Mouse (Mus musculus): ENCODE measurements around the gene Abl1.
A peak's percentile ranks its signal among the peaks of the same experiment; 100 is the strongest.

- TF ChIP-seq CTCF (IDR thresholded peaks at IDR 0.05; ENCODE audit: low read depth) (peak; percentile 32), EP300 (IDR thresholded peaks at IDR 0.05; ENCODE audit: low read depth) (peak; percentile 84; the same call in 1 of the 2 replicates)
Measured at GRCm38 (mm10) chr2:31770781-31771441, 82.7 kb downstream of the Abl1 start.
